Mouse (Mus musculus) duodenum, adult 2 months (tissue): ENCODE data around the gene Olfr1126. TPM values are rescaled to one million over a fixed set of nuclear protein-coding genes. Genes with fewer than 3 reads are reported as not detected.

Source experiments
- polyA plus RNA-seq: library from polyadenylated mRNA; depleted of rRNA; stranded (reverse); fragments of >200 nt; gene quantifications from 2 replicates; pipeline ENCODE4 v1.2.3, GENCODE M21; 2012; ENCODE audit warnings: low replicate concordance; rRNA removed

Gene Olfr1126
- not detected in 2 replicates for polyA plus RNA-seq

DNA sequence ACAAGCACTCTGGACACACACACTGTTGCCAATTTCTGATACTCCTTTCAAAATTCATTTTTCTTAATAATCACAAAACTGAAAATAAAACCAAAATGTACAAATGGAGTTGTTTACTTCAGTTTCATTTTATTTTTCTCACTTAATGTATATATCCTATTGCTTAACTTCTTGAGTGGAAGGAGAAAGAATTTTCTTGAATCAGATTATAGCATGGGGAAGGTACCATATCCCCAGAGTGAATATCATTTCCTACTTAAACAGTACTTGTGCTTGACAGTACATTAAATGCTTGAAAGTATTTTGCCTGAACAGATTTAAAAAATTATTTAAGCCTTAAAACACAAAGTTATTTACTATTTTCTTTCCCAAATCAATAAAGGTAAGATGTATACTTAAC lies at the start of gene Olfr1126:
Gene Olfr1126 (plus strand): TSS at position 301 of the 400 bp plus-strand sequence.

GRCm38 (mm10) chr2:87416335-87416734 lies 37.4 kb upstream of the Olfr1126 start, which contains the start of gene Olfr1123:
Gene Olfr1123 (plus strand): TSS chr2:87416635.

DNA sequence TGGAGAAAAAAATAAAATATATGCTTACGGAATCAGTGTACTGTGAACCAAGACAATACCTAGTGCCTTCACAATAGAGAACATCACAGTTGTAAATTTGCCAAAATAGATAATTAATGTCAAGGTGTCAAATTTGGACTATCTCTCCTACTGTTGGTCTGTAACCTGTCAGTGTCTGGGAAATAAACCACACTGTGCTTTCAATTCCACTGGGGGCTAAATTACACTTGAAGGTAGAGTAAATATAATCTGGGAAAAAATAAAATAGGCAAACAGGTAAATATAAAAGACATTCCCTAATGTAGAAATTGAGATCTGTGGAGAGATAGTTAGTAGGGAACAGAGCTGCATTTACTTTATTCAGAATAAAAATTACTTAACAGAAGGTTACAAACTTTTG lies 23.8 kb upstream of the Olfr1126 start, which contains the start of gene Olfr1124:
Gene Olfr1124 (plus strand): TSS at position 301 of the 400 bp plus-strand sequence.

DNA sequence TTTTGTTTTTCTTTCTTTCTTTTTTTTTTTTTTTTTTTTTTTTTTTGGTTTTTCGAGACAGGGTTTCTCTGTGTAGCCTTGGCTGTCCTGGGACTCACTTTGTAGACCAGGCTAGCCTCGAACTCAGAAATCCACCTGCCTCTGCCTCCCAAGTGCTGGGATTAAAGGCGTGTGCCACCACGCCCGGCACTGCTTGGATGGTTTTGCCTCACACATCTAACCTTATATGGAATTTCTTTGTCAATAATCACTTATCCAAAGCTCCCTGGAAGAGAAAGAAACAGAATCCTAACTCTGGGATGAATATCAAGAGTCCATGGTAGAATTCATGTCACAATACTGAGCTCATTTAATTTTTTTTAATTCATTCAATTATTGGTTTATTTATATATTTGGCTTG lies 43.2 kb downstream of the Olfr1126 start, which contains the start of gene Pramel7:
Gene Pramel7 (minus strand): TSS at position 101 of the 400 bp plus-strand sequence.

DNA sequence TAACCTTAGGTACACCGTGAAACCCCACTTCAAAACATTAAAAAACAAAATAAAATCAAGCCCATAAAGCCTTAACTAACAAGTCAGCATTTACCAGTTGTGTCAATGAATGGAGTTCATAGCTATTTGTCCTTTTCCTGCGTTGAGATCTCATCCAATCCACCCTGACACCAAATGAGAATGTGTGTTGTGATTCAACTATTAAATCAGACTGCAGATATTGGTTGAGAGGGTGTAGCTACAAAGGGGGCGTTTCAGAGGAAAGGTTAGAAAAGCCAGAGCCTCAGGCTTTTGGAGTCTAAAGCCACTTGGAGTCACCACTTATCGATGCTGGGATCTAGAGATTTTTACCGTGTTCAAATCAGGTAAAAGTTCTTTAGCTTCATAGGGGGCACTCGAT lies 52.5 kb downstream of the Olfr1126 start, which contains the start of gene Pramel6:
Gene Pramel6 (plus strand): TSS at position 301 of the 400 bp plus-strand sequence.

Other genes starting within 250 kb of the Olfr1126 start
- not detected in 2 replicates for gene Olfr1113, start 245.0 kb upstream of the Olfr1126 start, polyA plus RNA-seq
- gene Olfr1115, start 205.9 kb upstream of the Olfr1126 start, polyA plus RNA-seq: not detected in 2 replicates
- gene Olfr1116, start 186.4 kb upstream of the Olfr1126 start, polyA plus RNA-seq: not detected in 2 replicates
- not detected in 2 replicates for gene Olfr1118, start 146.4 kb upstream of the Olfr1126 start, polyA plus RNA-seq
- gene Olfr1120, start 99.1 kb upstream of the Olfr1126 start, polyA plus RNA-seq: not detected in 2 replicates
- not detected in 2 replicates for gene Olfr1121, start 84.1 kb upstream of the Olfr1126 start, polyA plus RNA-seq
- gene Olfr1122, start 68.1 kb upstream of the Olfr1126 start, polyA plus RNA-seq: not detected in 2 replicates
- gene Olfr1123, start 37.3 kb upstream of the Olfr1126 start, polyA plus RNA-seq: not detected in 2 replicates
- gene Olfr1124, start 23.7 kb upstream of the Olfr1126 start, polyA plus RNA-seq: not detected in 2 replicates
- gene Pramel7, start 43.1 kb downstream of the Olfr1126 start, polyA plus RNA-seq: not detected in 2 replicates
- gene Pramel6, start 52.6 kb downstream of the Olfr1126 start, polyA plus RNA-seq: not detected in 2 replicates
- not detected in 2 replicates for gene Olfr153, start 77.8 kb downstream of the Olfr1126 start, polyA plus RNA-seq
- gene Olfr1128, start 91.6 kb downstream of the Olfr1126 start, polyA plus RNA-seq: not detected in 2 replicates
- gene Olfr1129, start 119.9 kb downstream of the Olfr1126 start, polyA plus RNA-seq: not detected in 2 replicates
- gene Olfr1130, start 152.2 kb downstream of the Olfr1126 start, polyA plus RNA-seq: not detected in 2 replicates
- not detected in 2 replicates for gene Olfr1131, start 173.1 kb downstream of the Olfr1126 start, polyA plus RNA-seq
- gene Olfr1132, start 183.6 kb downstream of the Olfr1126 start, polyA plus RNA-seq: not detected in 2 replicates
- not detected in 2 replicates for gene Olfr1133, start 193.4 kb downstream of the Olfr1126 start, polyA plus RNA-seq
- gene Olfr1134, start 204.5 kb downstream of the Olfr1126 start, polyA plus RNA-seq: not detected in 2 replicates
- gene Olfr1135, start 219.7 kb downstream of the Olfr1126 start, polyA plus RNA-seq: not detected in 2 replicates
- gene Olfr1136, start 240.0 kb downstream of the Olfr1126 start, polyA plus RNA-seq: not detected in 2 replicates